Mouse (Mus musculus) stomach, postnatal 0 days (tissue): Measurements from ENCODE around the gene 1700088E04Rik.

Source experiments
- CTCF ChIP-seq: IDR thresholded peaks from 2 replicates; pipeline ENCODE4 v1.5.1; 2016; ENCODE audit warnings: antibody characterized with exemption, low read depth, mild to moderate bottlenecking, moderate library complexity
- EP300 ChIP-seq: optimal IDR thresholded peaks from 2 replicates; pipeline ENCODE3; 2016; ENCODE audit warnings: antibody characterized with exemption

DNA sequence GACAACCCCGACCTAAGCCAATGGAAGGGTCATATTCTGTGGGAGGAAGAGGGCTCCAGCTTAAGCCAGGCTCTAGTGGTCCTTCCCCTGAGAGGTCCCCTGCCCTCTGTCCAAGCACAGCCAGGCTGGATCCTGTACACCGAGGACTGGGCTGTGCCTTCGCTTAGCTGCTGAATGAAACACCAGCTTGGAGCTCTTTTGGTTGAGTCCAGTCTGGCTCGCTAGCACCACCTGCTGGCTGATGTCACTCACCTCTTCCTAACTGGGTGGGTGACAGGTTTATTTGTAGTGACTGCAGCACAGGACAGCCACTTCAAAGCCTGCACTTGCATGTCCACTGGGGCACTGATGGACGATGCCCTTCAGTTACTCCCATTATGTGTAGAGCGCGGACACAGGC, 7.5 kb upstream of the 1700088E04Rik start:
- peak; percentile 97 for TF ChIP-seq CTCF
- TF ChIP-seq EP300 = no peak
